Mouse (Mus musculus) spleen, adult 2 months (tissue): Measurements from ENCODE around the gene Ccser1.

ENCODE experiments used
- CTCF ChIP-seq: fragments of 200-500 bp; IDR thresholded peaks from 2 replicates; pipeline ENCODE4 v1.5.1; 2011; ENCODE audit warnings: mild to moderate bottlenecking, inconsistent platforms; ENCODE audit not compliant: insufficient read depth, insufficient read length, insufficient replicate concordance; ENCODE audit errors: extremely low read depth
- POLR2A ChIP-seq: fragments of 200-500 bp; IDR thresholded peaks from 2 replicates; pipeline ENCODE4 v1.6.1; 2011; ENCODE audit warnings: low read depth, low read length, inconsistent platforms

DNA sequence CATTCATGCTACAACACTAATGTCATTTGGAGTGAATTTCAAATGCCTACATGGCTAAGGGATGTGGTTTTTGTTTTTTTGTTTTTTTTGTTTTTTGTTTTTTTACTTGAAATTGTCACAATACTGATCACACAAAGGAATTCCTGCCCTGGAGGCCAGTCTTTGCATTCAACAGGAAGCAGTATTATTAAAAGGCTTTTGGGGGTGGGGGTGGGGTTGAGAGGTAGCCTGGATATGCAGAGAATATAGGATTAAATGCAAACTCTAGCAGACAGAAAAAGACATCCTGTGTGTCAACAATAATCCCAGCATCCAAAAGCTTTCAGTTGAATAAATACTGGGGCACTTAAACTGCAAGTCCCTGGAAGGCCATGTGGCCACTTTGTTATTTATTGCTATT is 24.4 kb upstream of the Ccser1 start:
- TF ChIP-seq CTCF: no peak
- TF ChIP-seq POLR2A: no peak
